Mouse (Mus musculus) adrenal gland, postnatal 25 days (tissue): ENCODE measurements around the gene 2810006K23Rik. TPM values are rescaled to one million over a fixed set of nuclear protein-coding genes. Genes with fewer than 3 reads are reported as not detected.
"Not testable (repeated sequence)": the region's sequence is repeated elsewhere in the genome, so short reads cannot be mapped to it uniquely, and the experiment has no call there.

Experiments used
- DNase-seq: peaks from one replicate; pipeline ENCODE4 v3.0.0; 2021; ENCODE audit warnings: mixed read lengths
- long read RNA-seq: library from polyadenylated mRNA; stranded (forward); transcript quantifications from one replicate; pipeline ENCODE4 v2.0.0, GENCODE M21; 2021
- total RNA-seq: library from RNA; stranded (reverse); gene quantifications from 2 replicates; pipeline ENCODE4 v1.2.3, GENCODE M21; 2021

The 2810006K23Rik gene
- 15.1 and 19.9 TPM in 2 replicates for total RNA-seq
- long read RNA-seq, transcript 2810006K23Rik-201 (3 exons, 1,677 nt) = major isoform, 14 of 15 reads
- long read RNA-seq, partial matches to known transcripts = 1 of 15 reads
- long read RNA-seq, other reads (novel, unspliced or antisense) = 0 of 15 reads

- peak; percentile 99 for DNase-seq
Measured at GRCm38 (mm10) chr5:124327510-124328364, at the start of gene 2810006K23Rik, which contains the start of gene Mphosph9. Gene 2810006K23Rik (plus strand): TSS chr5:124328089. Gene Mphosph9 (minus strand): TSS chr5:124327972.

- DNase-seq = no peak
Measured at GRCm38 (mm10) chr5:124282854-124283253, 45.0 kb upstream of the 2810006K23Rik start.

- DNase-seq = no peak
Measured at GRCm38 (mm10) chr5:124284330-124284729, 43.6 kb upstream of the 2810006K23Rik start.

- DNase-seq = no peak
Measured at GRCm38 (mm10) chr5:124287616-124288247, 40.2 kb upstream of the 2810006K23Rik start.

GRCm38 (mm10) chr5:124290216-124290615 lies 37.7 kb upstream of the 2810006K23Rik start:
- no peak for DNase-seq

GRCm38 (mm10) chr5:124293967-124294366 lies 33.9 kb upstream of the 2810006K23Rik start:
- no peak for DNase-seq

- no peak for DNase-seq
Measured at GRCm38 (mm10) chr5:124296475-124296874, 31.4 kb upstream of the 2810006K23Rik start.

- DNase-seq = not testable (repeated sequence)
Measured at GRCm38 (mm10) chr5:124299307-124299706, 28.6 kb upstream of the 2810006K23Rik start.

GRCm38 (mm10) chr5:124300132-124300531 lies 27.8 kb upstream of the 2810006K23Rik start:
- no peak for DNase-seq

- DNase-seq = not testable (repeated sequence)
Measured at GRCm38 (mm10) chr5:124302853-124303252, 25.0 kb upstream of the 2810006K23Rik start.

- DNase-seq = no peak
Measured at GRCm38 (mm10) chr5:124309155-124309554, 18.7 kb upstream of the 2810006K23Rik start.

- no peak for DNase-seq
Measured at GRCm38 (mm10) chr5:124310091-124310490, 17.8 kb upstream of the 2810006K23Rik start.

- DNase-seq = no peak
Measured at GRCm38 (mm10) chr5:124315498-124315897, 12.4 kb upstream of the 2810006K23Rik start.

GRCm38 (mm10) chr5:124315941-124316340 lies 11.9 kb upstream of the 2810006K23Rik start:
- no peak for DNase-seq

- no peak for DNase-seq
Measured at GRCm38 (mm10) chr5:124317648-124318047, 10.2 kb upstream of the 2810006K23Rik start.

GRCm38 (mm10) chr5:124326829-124327228 lies 1.1 kb upstream of the 2810006K23Rik start:
- no peak for DNase-seq

GRCm38 (mm10) chr5:124330086-124330485 lies 2.2 kb downstream of the 2810006K23Rik start:
- DNase-seq = no peak

- DNase-seq = no peak
Measured at GRCm38 (mm10) chr5:124334392-124334791, 6.5 kb downstream of the 2810006K23Rik start.

GRCm38 (mm10) chr5:124337103-124337502 lies 9.2 kb downstream of the 2810006K23Rik start:
- DNase-seq = no peak

- DNase-seq = no peak
Measured at GRCm38 (mm10) chr5:124337909-124338308, 10.0 kb downstream of the 2810006K23Rik start.

- no peak for DNase-seq
Measured at GRCm38 (mm10) chr5:124338791-124339190, 10.9 kb downstream of the 2810006K23Rik start.

GRCm38 (mm10) chr5:124341753-124342339 lies 14.0 kb downstream of the 2810006K23Rik start:
- DNase-seq = peak; percentile 29

GRCm38 (mm10) chr5:124342897-124343296 lies 15.0 kb downstream of the 2810006K23Rik start:
- no peak for DNase-seq
